Mouse (Mus musculus) right cerebral cortex, postnatal 36 days (tissue): ENCODE results near the gene Zfp512b.

Source experiments
- DNase-seq, 2 experiments: peaks; one replicate each; pipeline ENCODE4 v3.0.0; 2022; ENCODE audit warnings: low spot score in 2 of 2, mixed read lengths in 1 of 2

Zfp512b gene

GRCm38 (mm10) chr2:181573961-181574360, 18.6 kb downstream of the Zfp512b start:
- no peak for DNase-seq

GRCm38 (mm10) chr2:181572921-181573920, 19.4 kb downstream of the Zfp512b start:
- no peak for DNase-seq

DNA sequence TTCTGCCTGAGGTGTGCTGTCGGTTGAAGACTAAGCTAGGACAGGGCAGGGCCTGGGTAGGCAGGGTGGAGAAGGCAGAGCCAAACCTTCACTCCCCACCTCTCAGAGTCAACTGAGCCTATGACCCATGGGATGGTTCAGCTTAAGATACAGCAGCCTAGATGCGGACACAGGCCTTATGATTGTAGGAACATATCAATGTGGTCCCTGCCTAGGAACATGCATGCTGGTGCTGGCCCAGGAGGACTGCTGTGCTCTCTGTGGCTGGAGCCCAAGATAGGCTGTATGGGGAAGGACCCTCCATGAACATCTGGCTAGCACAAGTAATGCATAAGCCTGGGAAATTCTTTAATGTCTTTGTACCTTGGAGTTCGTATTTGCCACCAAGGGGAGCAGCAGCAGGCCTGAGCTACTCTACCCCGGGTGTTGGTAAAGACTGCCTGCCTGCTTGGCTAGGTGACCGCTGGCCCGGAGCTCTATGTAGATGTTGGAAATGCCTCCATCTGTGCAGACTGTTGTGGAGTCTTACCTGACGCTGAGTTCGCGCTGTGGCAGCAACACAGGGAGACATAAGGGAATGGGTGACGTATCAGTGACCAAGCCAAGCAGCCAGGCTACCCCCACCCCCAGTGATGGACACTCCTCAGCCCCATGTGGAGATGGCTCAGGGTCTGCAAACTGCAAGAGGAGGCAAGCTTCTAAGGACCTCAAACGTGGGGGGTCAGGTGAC, 20.5 kb downstream of the Zfp512b start:
- DNase-seq = no peak

DNA sequence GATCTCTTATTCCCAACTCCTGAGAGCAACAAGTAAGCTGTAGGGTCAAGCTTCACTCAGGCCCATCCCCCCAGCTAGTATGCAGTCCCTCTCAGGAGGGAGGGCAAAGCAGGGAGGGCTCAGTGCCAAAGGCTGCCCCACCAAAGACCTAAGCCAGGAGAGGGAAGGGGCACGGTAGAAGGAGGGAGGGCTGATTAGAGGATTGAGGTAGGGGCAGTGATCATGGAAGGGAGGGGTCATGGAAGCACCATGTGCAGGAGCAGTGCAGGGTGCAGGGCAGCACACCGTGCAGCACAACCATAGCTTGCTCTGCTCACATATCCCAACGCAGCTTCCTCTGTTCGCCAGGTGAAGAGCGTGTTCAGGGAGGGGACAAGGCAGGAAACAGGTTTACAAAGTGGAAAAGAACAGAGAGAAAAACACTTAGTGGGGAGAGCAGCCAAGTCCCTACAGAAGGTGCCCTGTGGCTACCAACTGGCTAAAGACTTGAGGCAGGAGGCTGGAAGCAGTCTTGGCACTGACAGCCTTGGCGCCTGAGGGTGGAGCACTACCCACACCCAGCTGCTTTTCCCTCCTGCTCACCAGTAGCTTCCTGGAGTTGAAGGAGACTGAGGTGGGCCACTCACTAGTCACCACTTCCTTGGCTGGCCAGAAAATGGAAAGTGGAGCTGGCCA, 21.5 kb downstream of the Zfp512b start:
- no peak for DNase-seq

- DNase-seq = no peak
Observed at GRCm38 (mm10) chr2:181570375-181570774, 22.2 kb downstream of the Zfp512b start.

- DNase-seq = no peak
Observed at GRCm38 (mm10) chr2:181569856-181570255, 22.7 kb downstream of the Zfp512b start.

DNA sequence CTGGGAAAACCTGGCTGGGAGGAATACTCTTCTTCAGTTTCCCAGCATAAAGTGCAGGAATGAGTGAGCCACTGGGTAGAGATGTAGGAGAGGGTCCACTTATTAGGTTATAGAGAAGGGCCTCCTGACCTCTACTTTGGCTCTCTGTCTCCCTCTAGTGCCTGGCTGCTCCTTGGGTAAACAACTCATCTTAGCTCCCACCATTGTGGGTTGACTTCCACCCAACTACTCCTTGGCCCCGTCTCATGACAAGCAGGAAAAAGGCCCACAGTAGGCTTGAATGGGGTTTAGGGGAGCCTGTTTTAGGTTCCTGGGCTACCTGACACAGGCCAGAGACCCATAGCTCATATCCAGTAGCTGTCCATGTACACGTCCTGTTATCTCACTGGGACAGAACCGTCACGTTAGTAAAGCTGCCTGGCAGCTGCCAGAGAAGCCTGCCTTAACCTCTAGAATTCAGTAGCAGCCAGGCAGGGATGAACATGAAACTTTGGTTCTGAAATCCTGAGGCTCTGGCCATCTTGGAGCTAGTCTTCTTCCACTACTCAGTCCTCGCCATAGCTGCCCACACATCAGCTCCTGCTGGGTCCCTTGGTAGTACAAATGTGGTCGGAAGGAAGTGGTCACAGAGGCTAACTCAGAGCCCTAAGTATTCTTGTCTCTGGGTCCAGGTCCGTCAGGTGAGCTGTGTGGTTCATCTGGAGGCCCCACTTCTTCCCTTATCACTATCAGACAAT, 24.2 kb downstream of the Zfp512b start:
- no peak for DNase-seq

DNA sequence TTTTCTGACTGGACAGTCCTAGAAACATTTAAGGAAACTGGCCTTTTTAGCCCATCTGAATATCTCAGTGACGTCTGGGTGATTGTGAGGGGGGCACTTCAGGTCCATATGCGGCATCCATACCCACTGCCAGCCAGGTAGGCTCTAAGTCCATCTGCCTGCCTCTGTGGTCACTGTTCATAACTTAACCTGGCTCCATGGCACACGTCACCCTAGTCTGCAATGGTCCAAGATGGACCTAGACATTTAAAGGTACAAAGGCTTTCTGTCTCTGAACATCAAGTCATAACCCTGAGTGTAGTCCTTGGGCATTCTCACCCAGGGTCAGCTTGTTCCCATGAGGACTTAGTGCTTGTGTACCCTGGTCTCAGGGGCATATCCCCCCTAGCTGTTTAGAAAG, 25.3 kb downstream of the Zfp512b start:
- no peak for DNase-seq

DNA sequence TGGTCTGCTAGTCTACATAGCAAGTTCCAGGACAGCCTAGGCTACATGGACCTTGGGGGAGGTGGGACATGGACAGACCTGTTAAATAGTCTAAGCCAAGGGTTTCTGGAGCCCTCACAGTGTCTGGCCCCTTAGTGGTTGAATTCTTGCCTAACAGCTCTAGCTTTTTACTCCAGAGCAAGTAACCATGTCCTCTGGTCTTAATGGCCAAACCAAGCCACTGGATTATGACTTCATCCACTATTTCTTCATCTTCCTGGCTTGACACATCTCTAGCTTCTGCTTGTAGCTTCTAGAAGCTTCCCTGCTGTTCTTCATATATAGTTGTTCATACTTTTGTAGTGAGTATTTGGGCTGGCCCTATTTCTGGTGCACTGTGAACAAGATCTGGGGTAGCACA, 38.8 kb downstream of the Zfp512b start:
- no peak for DNase-seq

DNA sequence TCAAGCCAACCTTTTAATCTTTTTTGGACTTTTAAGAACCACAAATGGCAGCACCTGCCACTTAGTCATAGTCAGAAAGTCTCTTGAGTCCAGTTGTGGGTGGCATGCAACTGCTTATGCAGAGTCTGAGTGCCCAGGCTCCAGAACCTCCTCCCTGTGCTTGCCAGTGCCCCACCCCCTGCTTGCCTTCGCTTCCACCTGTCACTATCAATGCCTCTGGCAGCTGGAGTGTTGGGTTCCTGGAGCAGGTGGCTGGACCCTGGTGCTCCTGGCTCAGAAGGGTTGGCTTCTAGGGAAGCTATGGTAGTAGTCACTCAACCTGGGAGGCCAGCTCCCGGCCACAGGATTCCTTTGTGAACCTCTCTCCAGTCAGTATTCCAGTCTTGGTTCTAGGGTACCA, 42.4 kb downstream of the Zfp512b start:
- DNase-seq = no peak

- no peak for DNase-seq
Observed at GRCm38 (mm10) chr2:181548682-181549081, 43.9 kb downstream of the Zfp512b start.

DNA sequence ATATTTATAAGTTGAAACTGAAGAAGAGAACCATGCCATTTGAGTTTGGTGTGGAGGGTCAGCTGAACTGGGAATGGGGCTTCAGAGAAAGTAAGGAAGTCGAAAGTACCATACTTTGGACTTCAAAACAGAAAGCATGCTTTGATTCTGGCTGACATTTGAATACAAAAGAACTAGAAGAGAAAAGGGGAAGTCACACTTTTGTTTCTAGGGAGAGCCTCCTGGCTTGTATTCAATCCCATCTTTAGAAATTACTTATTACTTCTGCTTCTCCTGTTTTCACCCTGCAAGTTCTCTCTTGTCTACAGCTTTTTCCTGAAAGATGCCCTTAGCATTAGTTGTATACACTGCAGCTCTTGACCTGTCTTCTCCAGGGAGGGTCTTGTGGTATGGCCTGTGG, 44.4 kb downstream of the Zfp512b start:
- no peak for DNase-seq

- no peak for DNase-seq
Observed at GRCm38 (mm10) chr2:181546142-181546541, 46.5 kb downstream of the Zfp512b start.

DNA sequence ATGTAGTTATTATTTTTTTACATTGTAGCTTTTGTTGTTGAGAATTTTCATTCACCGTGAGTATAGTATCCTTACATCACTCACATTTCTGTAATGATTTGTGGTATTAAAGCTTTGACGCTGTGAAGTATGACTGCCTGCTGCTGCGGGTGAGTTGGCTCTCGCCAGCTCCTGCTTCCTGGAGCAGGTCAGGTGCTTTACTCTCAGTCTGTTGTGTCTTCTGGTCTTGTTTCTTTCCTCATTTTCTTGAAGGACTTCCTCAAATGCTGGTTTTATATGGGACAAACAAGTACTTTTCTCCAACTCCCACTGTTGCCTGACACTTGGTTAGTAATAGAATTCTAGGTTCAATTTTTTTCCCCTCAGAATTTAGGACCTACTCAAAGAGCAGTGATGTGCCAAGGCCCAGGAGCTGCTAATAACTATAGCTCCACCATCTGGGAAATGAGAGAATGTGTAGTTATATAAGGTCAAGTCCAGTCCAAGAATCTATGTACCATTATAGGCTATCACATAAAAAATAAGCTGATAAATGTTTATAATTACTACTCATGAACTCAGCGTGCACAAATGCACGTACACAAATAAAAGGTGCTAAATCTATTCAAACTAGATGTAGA, 50.7 kb downstream of the Zfp512b start:
- no peak for DNase-seq

DNA sequence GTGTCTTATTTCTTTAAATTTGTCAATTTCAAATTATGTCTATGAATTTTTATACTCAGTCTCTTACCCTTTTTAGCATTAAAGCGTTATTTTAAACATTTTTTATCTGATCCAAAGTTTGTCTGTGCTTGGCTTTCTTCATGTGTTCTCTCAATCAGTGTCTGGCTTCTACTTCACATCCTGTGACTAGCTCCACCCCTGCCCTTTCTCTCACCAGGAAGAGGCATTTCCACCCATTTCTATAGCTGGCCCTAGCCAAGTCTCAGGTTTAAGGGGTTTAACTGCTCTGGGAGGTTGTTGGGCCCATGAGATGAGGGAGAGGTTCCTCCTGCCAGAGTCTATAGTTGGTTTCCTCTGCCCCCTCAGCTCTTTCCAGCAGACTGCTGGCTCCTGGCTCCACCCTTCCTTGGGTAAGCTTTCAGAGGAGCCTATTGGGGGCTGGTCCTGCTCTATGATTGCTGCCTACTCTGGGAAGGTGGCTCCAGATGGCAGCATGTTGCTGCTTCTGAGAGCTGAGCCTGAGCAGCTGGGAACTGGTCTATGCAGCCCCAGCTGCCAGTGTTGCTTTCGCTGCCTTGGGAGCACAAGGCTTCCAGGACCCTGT, 55.1 kb downstream of the Zfp512b start:
- peak; percentile 61 to 81 for DNase-seq

DNA sequence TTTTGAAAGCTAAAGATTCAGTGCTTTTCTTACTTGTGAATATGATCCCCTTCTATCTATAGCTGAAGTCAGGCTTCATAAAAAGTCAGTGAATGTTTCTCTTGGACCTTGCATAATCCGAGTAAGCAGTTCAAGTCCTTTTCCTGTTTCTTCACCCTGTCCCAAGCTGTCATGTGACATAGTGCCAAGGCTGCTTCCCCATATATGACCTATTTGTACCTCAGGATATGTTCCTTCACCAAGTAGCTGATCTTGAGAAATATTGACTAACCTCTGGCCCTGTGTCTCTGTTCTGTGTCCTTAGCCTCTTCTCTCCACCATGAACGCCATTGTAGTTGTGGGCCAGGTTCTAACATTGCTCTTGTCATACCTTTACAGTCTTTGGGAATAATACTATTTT, 56.2 kb downstream of the Zfp512b start:
- DNase-seq = no peak

GRCm38 (mm10) chr2:181532589-181532988, 60.0 kb downstream of the Zfp512b start:
- no peak for DNase-seq
